Comparison of ENCODE assay signal across 15 mouse cellular contexts in genomic region chr9:47534573-47535475, GRCm38 (mm10). TPM values are rescaled to one million over a fixed set of nuclear protein-coding genes. Genes with fewer than 3 reads are reported as not detected.
DNase-seq lines count a peak whose midpoint lies in the region; ATAC-seq lines count a peak whose summit lies in the region.
"Had no signal": no experiment of that assay in that cellular context is flagged by ENCODE, and none has a peak within 500 bp of the region (broad histone marks: within the 10 kb centered on the region; RNA-seq: fewer than 3 reads in every experiment).

No protein-coding gene starts in this region.

- peaks cover 38% of the 10 kb centered on the region for H3K4me1 ChIP-seq in hindbrain, embryonic 13.5 days (replicated peaks)
- H3K4me1 ChIP-seq in hindbrain, embryonic 11.5 days (replicated peaks; ENCODE audit: control insufficient read depth, insufficient read depth, low read length): peaks cover 2% of the 10 kb centered on the region; the same call in 1 of the 2 replicates
- peaks cover 50% of the 10 kb centered on the region for H3K4me1 ChIP-seq in neural tube, embryonic 13.5 days (replicated peaks)
- peaks cover 29% of the 10 kb centered on the region for H3K4me1 ChIP-seq in neural tube, embryonic 15.5 days

- no peak for DNase-seq in hindbrain, embryonic 11.5 days (ENCODE audit: low spot score)
- DNase-seq in cerebellum, postnatal 25 days: peak; percentile 53 to 56
- DNase-seq in kidney, postnatal 10 days: no peak
- no peak for DNase-seq in embryo, embryonic 9.5 days (ENCODE audit: extremely low spot score)
- DNase-seq: gastrocnemius, postnatal 25 days; heart, postnatal 14 days; liver, embryonic 13.5 days; right cerebral cortex, postnatal 25 days had no signal

- H3K27me3 ChIP-seq in hindbrain, embryonic 13.5 days: no peaks in the 10 kb centered on the region
- H3K27me3 ChIP-seq in hindbrain, embryonic 11.5 days (ENCODE audit: control insufficient read depth, insufficient read depth, low read length): no peaks in the 10 kb centered on the region
- no peaks in the 10 kb centered on the region for H3K27me3 ChIP-seq in neural tube, embryonic 13.5 days
- no peaks in the 10 kb centered on the region for H3K27me3 ChIP-seq in neural tube, embryonic 15.5 days (replicated peaks)

- 85% methylated on average over 11 of the region's 11 CpGs for WGBS in hindbrain, embryonic 13.5 days
- 84% methylated on average over 11 of the region's 11 CpGs for whole genome bisulfite sequencing in hindbrain, embryonic 11.5 days
- WGBS in neural tube, embryonic 13.5 days: 78% methylated on average over 11 of the region's 11 CpGs
- WGBS in neural tube, embryonic 15.5 days: 87% methylated on average over 11 of the region's 11 CpGs

- no peak overlapping the region for H3K9ac ChIP-seq in hindbrain, embryonic 13.5 days
- H3K9ac ChIP-seq in hindbrain, embryonic 11.5 days (ENCODE audit: low read depth, low read length): no peak overlapping the region
- no peak overlapping the region for H3K9ac ChIP-seq in neural tube, embryonic 13.5 days
- no peak overlapping the region for H3K9ac ChIP-seq in neural tube, embryonic 15.5 days (replicated peaks)
- H3K9ac ChIP-seq: embryonic facial prominence, embryonic 15.5 days; liver, embryonic 13.5 days had no signal

- no peak overlapping the region for H3K27ac ChIP-seq in hindbrain, embryonic 13.5 days
- H3K27ac ChIP-seq in hindbrain, embryonic 11.5 days (ENCODE audit: low read depth, low read length): no peak overlapping the region
- H3K27ac ChIP-seq in neural tube, embryonic 13.5 days (replicated peaks): no peak overlapping the region
- no peak overlapping the region for H3K27ac ChIP-seq in neural tube, embryonic 15.5 days (replicated peaks)
- H3K27ac ChIP-seq: embryonic facial prominence, embryonic 15.5 days; heart, embryonic 10.5 days; liver, embryonic 13.5 days had no signal

- no peaks in the 10 kb centered on the region for H3K9me3 ChIP-seq in hindbrain, embryonic 13.5 days
- H3K9me3 ChIP-seq in hindbrain, embryonic 11.5 days (ENCODE audit: control insufficient read depth, low read length): no peaks in the 10 kb centered on the region
- no peaks in the 10 kb centered on the region for H3K9me3 ChIP-seq in neural tube, embryonic 13.5 days
- no peaks in the 10 kb centered on the region for H3K9me3 ChIP-seq in neural tube, embryonic 15.5 days (replicated peaks)
- H3K9me3 ChIP-seq: embryonic facial prominence, embryonic 15.5 days; heart, embryonic 10.5 days; liver, embryonic 13.5 days had no signal

- peaks cover 11% of the 10 kb centered on the region; the same call in 1 of the 2 replicates for H3K36me3 ChIP-seq in hindbrain, embryonic 13.5 days
- H3K36me3 ChIP-seq in hindbrain, embryonic 11.5 days (ENCODE audit: control insufficient read depth, insufficient read depth, low read length): peaks cover under 1% of the 10 kb centered on the region; the same call in 1 of the 2 replicates
- H3K36me3 ChIP-seq in neural tube, embryonic 13.5 days: peaks cover 9% of the 10 kb centered on the region
- no peaks in the 10 kb centered on the region; the same call in 1 of the 2 replicates for H3K36me3 ChIP-seq in neural tube, embryonic 15.5 days
- H3K36me3 ChIP-seq: embryonic facial prominence, embryonic 15.5 days; heart, embryonic 10.5 days; liver, embryonic 13.5 days had no signal

- ATAC-seq in hindbrain, embryonic 13.5 days (ENCODE audit: low FRiP score): no peak
- ATAC-seq in hindbrain, embryonic 11.5 days (ENCODE audit: low FRiP score): no peak
- no peak for ATAC-seq in neural tube, embryonic 13.5 days (ENCODE audit: low read depth)
- no peak for ATAC-seq in neural tube, embryonic 15.5 days (ENCODE audit: low FRiP score)
- ATAC-seq: intestine, embryonic 16.5 days had no signal

- H3K4me2 ChIP-seq in hindbrain, embryonic 13.5 days: peak overlapping the region; percentile 17; the same call in 1 of the 2 replicates
- H3K4me2 ChIP-seq in hindbrain, embryonic 11.5 days (replicated peaks; ENCODE audit: low read depth, low read length): no peak overlapping the region
- H3K4me2 ChIP-seq in neural tube, embryonic 13.5 days: peak overlapping the region; percentile 18; the same call in 1 of the 2 replicates
- no peak overlapping the region for H3K4me2 ChIP-seq in neural tube, embryonic 15.5 days
- H3K4me2 ChIP-seq: liver, embryonic 13.5 days had no signal

- no peak overlapping the region; the same call in 1 of the 2 replicates for H3K4me3 ChIP-seq in hindbrain, embryonic 13.5 days
- H3K4me3 ChIP-seq in hindbrain, embryonic 11.5 days (ENCODE audit: low read depth, low read length): no peak overlapping the region
- H3K4me3 ChIP-seq in neural tube, embryonic 13.5 days: no peak overlapping the region
- no peak overlapping the region for H3K4me3 ChIP-seq in neural tube, embryonic 15.5 days (replicated peaks)
- H3K4me3 ChIP-seq: embryonic facial prominence, embryonic 15.5 days; heart, embryonic 10.5 days; liver, embryonic 13.5 days; megakaryocyte, embryonic 14.5 days had no signal

RNA-seq across cellular contexts. Expression of gene Cadm1, which starts 4.9 kb away (rescaled TPM):
- polyA plus RNA-seq in hindbrain, embryonic 13.5 days (2015; fragmentation: Nextera tagmentation; extraction: Ambion mirVana): 166 and 180 TPM in 2 replicates
- 150 and 160 TPM in 2 replicates for polyA plus RNA-seq in hindbrain, embryonic 11.5 days (2014; fragmentation: Nextera tagmentation; extraction: Ambion mirVana)
- polyA plus RNA-seq in neural tube, embryonic 13.5 days (2015; fragmentation: Nextera tagmentation; extraction: Ambion mirVana): 155 and 157 TPM in 2 replicates
- polyA plus RNA-seq in neural tube, embryonic 15.5 days (2015; fragmentation: Nextera tagmentation; extraction: Ambion mirVana): 146 and 157 TPM in 2 replicates

Comparison
In these comparisons a context has a peak if more than half of its experiments do, and no peak if none do; other contexts are left out.
1. H3K4me2 ChIP-seq: peak in hindbrain, embryonic 13.5 days (single experiment) and neural tube, embryonic 13.5 days (single experiment); none in hindbrain, embryonic 11.5 days (single experiment) and neural tube, embryonic 15.5 days (single experiment).
2. DNase-seq: peak in cerebellum, postnatal 25 days (2 of 2); none in hindbrain, embryonic 11.5 days (single experiment), kidney, postnatal 10 days (single experiment) and embryo, embryonic 9.5 days (single experiment).